Mouse (Mus musculus): ENCODE measurements around the gene Tmem179b.

Gene Tmem179b

DNA sequence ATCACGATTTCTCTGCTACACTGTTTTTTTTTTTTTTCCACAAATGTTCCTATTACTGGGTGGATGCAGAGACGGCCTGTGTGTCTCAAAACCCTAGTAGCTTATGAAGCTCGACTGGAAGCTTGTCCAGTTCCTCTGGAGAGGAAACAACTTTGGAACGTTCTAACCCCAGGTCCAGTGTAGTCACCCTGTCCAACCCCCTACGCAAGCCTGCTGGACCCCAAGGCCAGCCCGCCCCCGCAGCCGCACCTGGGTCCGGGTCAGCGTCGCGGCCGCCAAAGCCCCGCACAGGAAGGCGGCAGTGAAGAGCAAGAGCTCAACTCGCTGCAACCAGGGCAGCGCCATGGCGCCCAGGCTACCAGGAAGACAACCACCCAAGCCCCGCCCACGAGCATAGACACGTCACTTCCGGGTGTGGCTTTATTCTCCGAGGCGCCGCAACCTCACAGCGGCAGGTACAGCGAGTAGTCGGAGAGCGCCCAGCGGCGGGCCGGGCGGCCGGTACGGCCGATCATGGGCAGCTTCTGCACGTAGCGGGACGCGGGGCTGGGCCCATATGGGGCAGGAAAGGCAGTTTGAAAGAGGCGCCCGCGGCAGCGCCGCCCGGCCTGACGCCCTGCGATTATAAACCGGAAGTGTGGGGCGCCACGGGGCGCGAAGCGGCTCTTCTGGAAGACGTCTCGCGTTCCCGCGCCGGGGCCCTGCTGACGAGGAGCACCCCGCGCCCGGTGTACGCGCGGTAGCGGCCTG is at the start of gene Tmem179b:
Tmem179b (minus strand) TSS at position 382 of the 750 bp plus-strand sequence.
- peak; percentile 95 to 98 for DNase-seq (ENCODE audit: low read depth in 2 of 2, low spot score in 2 of 2)

- DNase-seq (ENCODE audit: low read depth in 2 of 2, low spot score in 2 of 2), result no peak
Measured at GRCm38 (mm10) chr19:8822696-8823095, 48.4 kb upstream of the Tmem179b start.

- no peak for DNase-seq (ENCODE audit: low read depth in 2 of 2, low spot score in 2 of 2)
Measured at GRCm38 (mm10) chr19:8821146-8821545, 46.9 kb upstream of the Tmem179b start.

- no peak for DNase-seq (ENCODE audit: low read depth in 2 of 2, low spot score in 2 of 2)
Measured at GRCm38 (mm10) chr19:8820424-8820956, 46.2 kb upstream of the Tmem179b start.

GRCm38 (mm10) chr19:8819596-8820423 is 45.5 kb upstream of the Tmem179b start, which contains the start of gene Hnrnpul2:
Gene Hnrnpul2 (plus strand): TSS chr19:8820010.
- DNase-seq (ENCODE audit: low read depth in 2 of 2, low spot score in 2 of 2), result peak; percentile 97 to 98

- no peak for DNase-seq (ENCODE audit: low read depth in 2 of 2, low spot score in 2 of 2)
Measured at GRCm38 (mm10) chr19:8818801-8819595, 44.7 kb upstream of the Tmem179b start, which contains the start of gene Ttc9c. Gene Ttc9c (minus strand): TSS chr19:8819333.

DNA sequence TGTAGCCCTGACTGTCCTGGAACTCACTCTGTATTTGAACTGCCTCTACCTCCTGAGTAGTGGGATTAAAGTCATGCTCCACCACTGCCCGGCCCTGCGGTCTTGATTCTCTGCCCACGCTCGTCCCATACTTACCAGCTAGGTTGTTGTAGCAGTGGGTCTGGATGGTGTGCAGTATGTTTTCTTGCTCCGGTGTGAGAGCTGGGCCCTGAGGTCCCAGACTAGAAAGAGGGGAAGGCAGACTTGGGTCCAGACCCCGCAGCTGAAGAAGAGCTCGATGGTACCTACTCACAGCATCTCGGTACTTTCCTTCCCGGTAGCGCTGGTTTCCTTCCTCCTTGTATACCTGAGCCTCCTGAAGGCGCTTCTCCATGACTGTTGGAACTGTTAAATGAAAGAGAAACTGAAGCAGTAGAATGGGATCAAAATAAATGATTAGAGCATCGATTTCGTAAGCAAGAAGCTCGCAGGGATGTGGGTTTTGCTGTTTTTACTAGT is 44.1 kb upstream of the Tmem179b start:
- DNase-seq (ENCODE audit: low read depth in 2 of 2, low spot score in 2 of 2), result no peak

DNA sequence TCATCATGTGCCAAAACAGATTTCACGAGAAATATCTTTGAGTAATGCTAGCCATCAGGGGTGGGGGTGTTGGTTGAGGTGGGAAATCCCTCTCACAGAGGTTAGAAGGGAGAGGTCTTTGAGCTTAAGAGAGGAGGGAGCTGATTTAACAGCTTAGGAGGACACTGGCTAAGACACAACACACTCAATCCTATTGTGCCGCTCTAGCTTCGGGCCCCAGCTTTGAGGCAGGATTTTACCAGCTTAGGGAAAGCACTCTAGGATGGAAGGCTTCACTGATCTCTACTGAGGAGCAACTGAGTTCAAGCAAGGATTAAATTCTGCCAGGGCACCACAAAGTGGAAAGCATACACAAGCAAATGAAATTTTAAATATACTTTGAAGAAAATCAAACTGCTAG is 42.7 kb upstream of the Tmem179b start:
- no peak for DNase-seq (ENCODE audit: low read depth in 2 of 2, low spot score in 2 of 2)

GRCm38 (mm10) chr19:8815812-8816211 is 41.5 kb upstream of the Tmem179b start:
- DNase-seq (ENCODE audit: low read depth in 2 of 2, low spot score in 2 of 2), result no peak

DNA sequence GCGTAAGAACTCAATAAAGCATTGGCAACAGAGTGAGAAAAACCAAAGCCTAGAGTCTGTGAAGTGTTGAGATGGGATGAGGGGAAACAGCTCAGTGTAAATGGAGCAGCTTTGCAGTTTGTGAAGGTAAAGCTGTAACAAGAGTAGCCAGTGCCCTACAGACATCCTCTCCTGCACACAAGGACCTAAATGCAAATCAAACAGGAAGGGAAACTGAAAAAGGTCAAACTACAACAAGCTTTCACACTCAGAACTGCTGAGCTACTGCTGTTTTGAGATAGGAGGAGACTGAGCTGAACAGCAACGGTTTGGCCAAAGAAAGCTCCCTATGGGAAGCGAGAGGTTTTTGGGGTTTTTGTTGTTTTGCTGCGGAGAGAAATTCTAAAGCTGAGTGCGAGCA is 32.5 kb upstream of the Tmem179b start:
- no peak for DNase-seq (ENCODE audit: low read depth in 2 of 2, low spot score in 2 of 2)

GRCm38 (mm10) chr19:8803879-8804660 is 29.8 kb upstream of the Tmem179b start:
- DNase-seq (ENCODE audit: low read depth in 2 of 2, low spot score in 2 of 2), result no peak

- DNase-seq (ENCODE audit: low read depth in 2 of 2, low spot score in 2 of 2), result no peak
Measured at GRCm38 (mm10) chr19:8803204-8803780, 29.0 kb upstream of the Tmem179b start.

- DNase-seq (ENCODE audit: low read depth in 2 of 2, low spot score in 2 of 2), result peak; percentile 85 to 91
Measured at GRCm38 (mm10) chr19:8802130-8802821, 28.0 kb upstream of the Tmem179b start, which contains the start of gene Zbtb3. Gene Zbtb3 (plus strand): TSS chr19:8802555.

DNA sequence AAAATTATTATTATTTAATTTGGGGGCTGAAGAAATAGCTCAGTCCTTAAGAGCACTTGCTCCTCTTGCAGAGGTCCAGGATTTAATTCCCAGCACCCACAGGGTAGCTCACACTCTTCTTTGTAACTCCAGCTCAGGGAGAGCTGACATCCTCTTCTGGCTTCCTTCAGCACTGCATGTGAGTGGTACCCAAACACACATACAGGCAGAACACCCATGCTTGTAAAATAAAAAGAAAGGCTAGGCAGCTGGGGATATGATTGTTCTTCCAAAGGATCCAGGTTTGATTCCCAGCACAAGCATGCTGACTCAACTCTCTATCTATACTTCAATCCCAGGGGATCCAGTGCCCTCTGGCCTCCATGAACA is 24.7 kb upstream of the Tmem179b start:
- no peak for DNase-seq (ENCODE audit: low read depth in 2 of 2, low spot score in 2 of 2)

GRCm38 (mm10) chr19:8798264-8798946 is 24.1 kb upstream of the Tmem179b start, which contains the start of gene Polr2g:
Gene Polr2g (minus strand): TSS chr19:8798577.
- DNase-seq (ENCODE audit: low read depth in 2 of 2, low spot score in 2 of 2), result peak; percentile 81 to 85

DNA sequence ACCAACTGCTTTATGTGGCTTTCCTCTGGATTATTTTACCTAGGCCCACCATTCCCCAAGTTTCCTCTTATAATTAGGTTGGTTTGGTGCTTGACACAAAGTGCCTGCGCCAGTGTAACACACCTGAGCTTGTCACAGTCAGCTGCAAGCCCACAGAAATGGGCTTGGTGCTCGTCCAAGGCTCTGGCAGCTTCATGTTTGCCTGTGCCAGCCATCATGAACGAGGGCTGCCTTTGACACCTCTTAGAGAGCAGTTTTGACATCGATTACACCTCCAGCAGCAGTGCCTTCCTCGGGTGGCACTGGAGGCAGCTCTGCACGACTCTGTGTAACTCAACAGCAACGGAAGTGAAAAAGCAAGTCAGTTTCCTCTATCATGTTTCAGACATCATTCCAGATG is 15.9 kb upstream of the Tmem179b start:
- no peak for DNase-seq (ENCODE audit: low read depth in 2 of 2, low spot score in 2 of 2)

GRCm38 (mm10) chr19:8789171-8789570 is 14.9 kb upstream of the Tmem179b start:
- DNase-seq (ENCODE audit: low read depth in 2 of 2, low spot score in 2 of 2), result no peak

DNA sequence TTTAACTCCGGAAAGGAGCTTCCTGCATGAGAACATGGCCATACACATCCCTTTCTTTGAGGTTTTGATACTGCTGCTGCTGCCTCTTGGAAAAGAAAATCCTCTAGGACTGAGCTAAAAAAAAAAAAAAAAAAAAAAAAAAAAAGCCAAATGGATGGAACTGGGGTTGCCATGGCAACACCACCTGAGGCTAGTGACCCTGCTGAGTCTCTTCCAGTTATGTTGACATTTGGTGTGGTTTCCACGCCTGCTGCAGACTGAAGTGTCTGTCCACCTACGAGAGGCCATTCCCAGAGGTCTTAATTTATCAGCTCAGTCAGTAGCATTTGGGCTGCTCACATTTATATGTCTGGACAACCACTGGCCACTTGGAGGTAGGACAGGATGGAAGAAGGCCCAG is 14.3 kb upstream of the Tmem179b start:
- no peak for DNase-seq (ENCODE audit: low read depth in 2 of 2, low spot score in 2 of 2)

Data from CD8-positive naive resting alpha-beta T cell, adult 2 months (primary cell).